Mouse (Mus musculus) erythroblast, embryonic 14.5 days (primary cell): Measurements from ENCODE around the gene Spz1. TPM values are rescaled to one million over a fixed set of nuclear protein-coding genes. Genes with fewer than 3 reads are reported as not detected.

ENCODE experiments used
- H3K27me3 ChIP-seq: 2 replicates; pipeline ENCODE4 v1.6.1; 2012; ENCODE audit warnings: inconsistent platforms; ENCODE audit not compliant: control insufficient read depth
- H3K36me3 ChIP-seq: 2 replicates; pipeline ENCODE4 v1.6.1; 2012; ENCODE audit warnings: mild to moderate bottlenecking, inconsistent platforms; ENCODE audit not compliant: control insufficient read depth
- H3K4me1 ChIP-seq: 2 replicates; pipeline ENCODE4 v1.6.1; 2012; ENCODE audit warnings: inconsistent platforms; ENCODE audit not compliant: control insufficient read depth
- H3K4me3 ChIP-seq: replicated peaks from 2 replicates; pipeline ENCODE3; 2012; ENCODE audit warnings: moderate library complexity, mild to moderate bottlenecking, inconsistent platforms
- H3K9me3 ChIP-seq: 2 replicates; pipeline ENCODE4 v1.6.1; 2012; ENCODE audit warnings: low read length, inconsistent platforms, mixed read lengths; ENCODE audit not compliant: control insufficient read depth
- GATA1 ChIP-seq: IDR thresholded peaks from 2 replicates; pipeline ENCODE4 v1.6.1; 2012; ENCODE audit warnings: low read length, inconsistent platforms, mixed read lengths
- TAL1 ChIP-seq: IDR thresholded peaks from 3 replicates; pipeline ENCODE4 v1.6.1; 2012; ENCODE audit warnings: low read length, inconsistent platforms, mixed read lengths
- polyA plus RNA-seq: library from polyadenylated mRNA; stranded (reverse); fragments of >175 nt; gene quantifications from 2 replicates; pipeline ENCODE4 v1.2.3, GENCODE M21; 2012

Spz1 gene
- polyA plus RNA-seq, 1 experiment: not detected

- Histone ChIP-seq H3K4me3 (no peak overlapping the region), H3K27me3 (no peaks in the 10 kb centered on the region), H3K9me3 (no peaks in the 10 kb centered on the region), H3K36me3 (no peaks in the 10 kb centered on the region), H3K4me1 (peaks cover 48% of the 10 kb centered on the region)
- no peak for TF ChIP-seq GATA1
- no peak for TF ChIP-seq TAL1
These were observed 8.2 kb upstream of the Spz1 start for GRCm38 (mm10) chr13:92584094-92584717.

- Histone ChIP-seq H3K4me1 (peaks cover 22% of the 10 kb centered on the region), H3K4me3 (no peak overlapping the region), H3K27me3 (peaks cover 3% of the 10 kb centered on the region; the same call in 1 of the 2 replicates), H3K36me3 (no peaks in the 10 kb centered on the region), H3K9me3 (no peaks in the 10 kb centered on the region)
- no peak for TF ChIP-seq TAL1
- TF ChIP-seq GATA1: no peak
These were observed 4.5 kb upstream of the Spz1 start for GRCm38 (mm10) chr13:92580220-92581043.

GRCm38 (mm10) chr13:92578210-92578609 lies 2.2 kb upstream of the Spz1 start:
- peaks cover 3% of the 10 kb centered on the region; the same call in 1 of the 2 replicates for H3K27me3 ChIP-seq
- no peaks in the 10 kb centered on the region for H3K36me3 ChIP-seq
- TF ChIP-seq TAL1: no peak
- no peak for TF ChIP-seq GATA1
- H3K4me3 ChIP-seq: no peak overlapping the region
- H3K9me3 ChIP-seq: no peaks in the 10 kb centered on the region
- H3K4me1 ChIP-seq: peaks cover 16% of the 10 kb centered on the region

- TF ChIP-seq TAL1 (no peak), GATA1 (no peak)
- no peaks in the 10 kb centered on the region for H3K36me3 ChIP-seq
- H3K4me1 ChIP-seq: peaks cover 15% of the 10 kb centered on the region
- no peaks in the 10 kb centered on the region for H3K9me3 ChIP-seq
- H3K4me3 ChIP-seq: no peak overlapping the region
- peaks cover 3% of the 10 kb centered on the region; the same call in 1 of the 2 replicates for H3K27me3 ChIP-seq
These were observed 716 bp upstream of the Spz1 start for GRCm38 (mm10) chr13:92576688-92577087.

GRCm38 (mm10) chr13:92559429-92559828 lies 16.5 kb downstream of the Spz1 start:
- H3K4me1 ChIP-seq: no peaks in the 10 kb centered on the region; the same call in 1 of the 2 replicates
- TF ChIP-seq GATA1 (no peak), TAL1 (no peak)
- no peak overlapping the region for H3K4me3 ChIP-seq
- H3K9me3 ChIP-seq: no peaks in the 10 kb centered on the region
- H3K27me3 ChIP-seq: peaks cover 4% of the 10 kb centered on the region
- H3K36me3 ChIP-seq: no peaks in the 10 kb centered on the region

- Histone ChIP-seq H3K4me1 (no peaks in the 10 kb centered on the region; the same call in 1 of the 2 replicates), H3K9me3 (peaks cover 2% of the 10 kb centered on the region; the same call in 1 of the 2 replicates), H3K4me3 (no peak overlapping the region), H3K36me3 (no peaks in the 10 kb centered on the region), H3K27me3 (peaks cover 4% of the 10 kb centered on the region)
- TF ChIP-seq TAL1 (no peak), GATA1 (no peak)
These were observed 18.7 kb downstream of the Spz1 start for GRCm38 (mm10) chr13:92557229-92557628.

- Histone ChIP-seq H3K4me1 (no peaks in the 10 kb centered on the region; the same call in 1 of the 2 replicates), H3K4me3 (no peak overlapping the region), H3K27me3 (peaks cover 4% of the 10 kb centered on the region), H3K36me3 (no peaks in the 10 kb centered on the region), H3K9me3 (peaks cover 6% of the 10 kb centered on the region)
- TF ChIP-seq GATA1: no peak
- TF ChIP-seq TAL1: no peak
These were observed 19.4 kb downstream of the Spz1 start for GRCm38 (mm10) chr13:92556458-92557126.

- TF ChIP-seq GATA1 (no peak), TAL1 (no peak)
- no peaks in the 10 kb centered on the region for H3K4me1 ChIP-seq
- no peaks in the 10 kb centered on the region for H3K36me3 ChIP-seq
- H3K9me3 ChIP-seq: peaks cover 16% of the 10 kb centered on the region
- H3K4me3 ChIP-seq: no peak overlapping the region
- no peaks in the 10 kb centered on the region for H3K27me3 ChIP-seq
These were observed 28.9 kb downstream of the Spz1 start for GRCm38 (mm10) chr13:92547093-92547492.

- H3K27me3 ChIP-seq: no peaks in the 10 kb centered on the region; the same call in 1 of the 2 replicates
- TF ChIP-seq GATA1 (no peak), TAL1 (no peak)
- no peak overlapping the region for H3K4me3 ChIP-seq
- H3K4me1 ChIP-seq: peaks cover 2% of the 10 kb centered on the region
- H3K36me3 ChIP-seq: no peaks in the 10 kb centered on the region
- no peaks in the 10 kb centered on the region for H3K9me3 ChIP-seq
These were observed 35.0 kb downstream of the Spz1 start for GRCm38 (mm10) chr13:92540997-92541396.
